Mouse (Mus musculus) MEL (cell line): ENCODE measurements at regions not wholly inside any gene's neighbourhood (a gene's known extent, or its start where the extent isn't known, plus 50 kb on each side); places are given as distances from the start of the nearest gene placed in this dataset.

ENCODE experiments used
- DNase-seq: peaks from one replicate; pipeline ENCODE4 v3.0.0; 2011; ENCODE audit warnings: low read depth, low spot score
- H3K27ac ChIP-seq: 2 replicates; pipeline ENCODE4 v1.5.1; 2012; ENCODE audit warnings: low read depth, mild to moderate bottlenecking, control low read depth, low read length, moderate library complexity; ENCODE audit not compliant: control insufficient read depth
- H3K27me3 ChIP-seq, 2 experiments: fragments of 150-350 bp in 1 of 2; sonication (generic) in 1 of 2; 2 replicates each; pipeline ENCODE4 v1.6.1; 2012; ENCODE audit warnings: low read length in 2 of 2, mild to moderate bottlenecking in 2 of 2, improper control_type of control experiment in 1 of 2, moderate library complexity in 1 of 2; ENCODE audit not compliant: insufficient read depth in 2 of 2, control insufficient read depth in 1 of 2
- H3K36me3 ChIP-seq, 2 experiments: 2 replicates each; pipeline ENCODE4 v1.6.1; 2012 to 2014; ENCODE audit warnings: low read length in 2 of 2, improper control_type of control experiment in 1 of 2, inconsistent platforms in 1 of 2, mild to moderate bottlenecking in 1 of 2; ENCODE audit not compliant: insufficient read depth in 2 of 2, control insufficient read depth in 1 of 2
- H3K4me1 ChIP-seq, 2 experiments: fragments of 150-350 bp in 1 of 2; sonication (generic) in 1 of 2; 2 replicates each; pipeline ENCODE4 v1.6.1; 2012; ENCODE audit warnings: low read length in 2 of 2, improper control_type of control experiment in 1 of 2, mild to moderate bottlenecking in 1 of 2; ENCODE audit not compliant: insufficient read depth in 2 of 2, control insufficient read depth in 1 of 2
- H3K4me3 ChIP-seq, 2 experiments: fragments of 150-350 bp in 1 of 2; sonication (generic) in 1 of 2; 2 replicates each; pipeline ENCODE4 v1.5.1; 2012; ENCODE audit warnings: low read depth in 2 of 2, low read length in 2 of 2, mild to moderate bottlenecking in 2 of 2, moderate library complexity in 2 of 2, control low read depth in 1 of 2, improper control_type of control experiment in 1 of 2; ENCODE audit not compliant: control insufficient read depth in 1 of 2, insufficient read depth in 1 of 2
- H3K79me2 ChIP-seq: 2 replicates; pipeline ENCODE4 v1.6.1; 2012; ENCODE audit warnings: mild to moderate bottlenecking, low read length, moderate library complexity; ENCODE audit not compliant: control insufficient read depth, poor library complexity, insufficient read depth
- H3K9ac ChIP-seq: 2 replicates; pipeline ENCODE4 v1.6.1; 2012; ENCODE audit warnings: low read depth, mild to moderate bottlenecking, control low read depth, low read length, moderate library complexity; ENCODE audit not compliant: control insufficient read depth, poor library complexity, severe bottlenecking
- H3K9me3 ChIP-seq: fragments of 150-350 bp; sonication (generic); replicated peaks from 2 replicates; pipeline ENCODE4 v1.6.1; 2012; ENCODE audit warnings: mild to moderate bottlenecking, low read length, improper control_type of control experiment, moderate library complexity; ENCODE audit not compliant: insufficient read depth
- CHD2 ChIP-seq: IDR thresholded peaks from 2 replicates; pipeline ENCODE4 v1.6.1; 2011; ENCODE audit warnings: low read length, improper control_type of control experiment
- ELF1 ChIP-seq: IDR thresholded peaks from 2 replicates; pipeline ENCODE4 v1.6.1; 2014; ENCODE audit warnings: low read depth, mild to moderate bottlenecking, inconsistent platforms, low read length, improper control_type of control experiment, moderate library complexity
- ETS1 ChIP-seq: IDR thresholded peaks from 2 replicates; pipeline ENCODE4 v1.6.1; 2012; ENCODE audit warnings: low read depth, mild to moderate bottlenecking, inconsistent platforms, low read length, improper control_type of control experiment, moderate library complexity
- GATA1 ChIP-seq: IDR thresholded peaks from 2 replicates; pipeline ENCODE4 v1.6.1; 2011; ENCODE audit warnings: low read depth, low read length, improper control_type of control experiment
- KAT2A ChIP-seq: conservative IDR thresholded peaks from 2 replicates; pipeline ENCODE4 v1.6.1; 2012; ENCODE audit warnings: low read depth, low read length, improper control_type of control experiment, inconsistent platforms
- MAFK ChIP-seq: IDR thresholded peaks from 2 replicates; pipeline ENCODE4 v1.6.1; 2011; ENCODE audit warnings: low read depth, mild to moderate bottlenecking, low read length, improper control_type of control experiment, borderline replicate concordance
- MAX ChIP-seq: IDR thresholded peaks from 2 replicates; pipeline ENCODE4 v1.6.1; 2011; ENCODE audit warnings: low read length, improper control_type of control experiment
- MYB ChIP-seq: IDR thresholded peaks from 2 replicates; pipeline ENCODE4 v1.6.1; 2011; ENCODE audit warnings: mild to moderate bottlenecking, low read depth, low read length, improper control_type of control experiment
- NELFE ChIP-seq: IDR thresholded peaks from 2 replicates; pipeline ENCODE4 v1.6.1; 2011; ENCODE audit warnings: low read depth, low read length, improper control_type of control experiment
- POLR2A ChIP-seq, 2 experiments: IDR thresholded peaks; 2 replicates each; pipeline ENCODE4 v1.6.1; 2011 to 2012; ENCODE audit warnings: low read length in 2 of 2, mild to moderate bottlenecking in 2 of 2, control low read depth in 1 of 2, improper control_type of control experiment in 1 of 2, low read depth in 1 of 2, moderate library complexity in 1 of 2; ENCODE audit not compliant: control insufficient read depth in 1 of 2, insufficient read depth in 1 of 2, poor library complexity in 1 of 2
- POLR2AphosphoS2 ChIP-seq: IDR thresholded peaks from 2 replicates; pipeline ENCODE4 v1.6.1; 2011; ENCODE audit warnings: low read length, improper control_type of control experiment
- POLR2AphosphoS5 ChIP-seq: IDR thresholded peaks from 2 replicates; pipeline ENCODE4 v1.6.1; 2012; ENCODE audit warnings: low read depth, borderline replicate concordance, mild to moderate bottlenecking, inconsistent platforms, low read length, moderate library complexity, mixed read lengths
- SIN3A ChIP-seq: IDR thresholded peaks from 2 replicates; pipeline ENCODE4 v1.6.1; 2012; ENCODE audit warnings: low read length, improper control_type of control experiment, inconsistent platforms
- SMC3 ChIP-seq: IDR thresholded peaks from 2 replicates; pipeline ENCODE4 v1.6.1; 2011; ENCODE audit warnings: low read depth, low read length, improper control_type of control experiment
- TAL1 ChIP-seq: IDR thresholded peaks from 2 replicates; pipeline ENCODE4 v1.6.1; 2012; ENCODE audit warnings: mild to moderate bottlenecking, inconsistent platforms, low read length, moderate library complexity, mixed read lengths
- UBTF ChIP-seq: IDR thresholded peaks from 2 replicates; pipeline ENCODE4 v1.6.1; 2012; ENCODE audit warnings: low read depth, mild to moderate bottlenecking, inconsistent platforms, low read length, improper control_type of control experiment, moderate library complexity, borderline replicate concordance; ENCODE audit not compliant: insufficient read depth
- USF2 ChIP-seq, 2 experiments: IDR thresholded peaks; 2 replicates each; pipeline ENCODE4 v1.6.1; 2011 to 2012; ENCODE audit warnings: improper control_type of control experiment in 2 of 2, low read length in 2 of 2, borderline replicate concordance in 1 of 2, inconsistent platforms in 1 of 2, low read depth in 1 of 2, mild to moderate bottlenecking in 1 of 2; ENCODE audit not compliant: insufficient read depth in 1 of 2
- ZC3H11A ChIP-seq: IDR thresholded peaks from 2 replicates; pipeline ENCODE4 v1.6.1; 2012; ENCODE audit warnings: low read depth, mild to moderate bottlenecking, inconsistent platforms, low read length, improper control_type of control experiment
- ZNF384 ChIP-seq: IDR thresholded peaks from 2 replicates; pipeline ENCODE4 v1.6.1; 2012; ENCODE audit warnings: low read depth, mild to moderate bottlenecking, inconsistent platforms, low read length, improper control_type of control experiment

DNA sequence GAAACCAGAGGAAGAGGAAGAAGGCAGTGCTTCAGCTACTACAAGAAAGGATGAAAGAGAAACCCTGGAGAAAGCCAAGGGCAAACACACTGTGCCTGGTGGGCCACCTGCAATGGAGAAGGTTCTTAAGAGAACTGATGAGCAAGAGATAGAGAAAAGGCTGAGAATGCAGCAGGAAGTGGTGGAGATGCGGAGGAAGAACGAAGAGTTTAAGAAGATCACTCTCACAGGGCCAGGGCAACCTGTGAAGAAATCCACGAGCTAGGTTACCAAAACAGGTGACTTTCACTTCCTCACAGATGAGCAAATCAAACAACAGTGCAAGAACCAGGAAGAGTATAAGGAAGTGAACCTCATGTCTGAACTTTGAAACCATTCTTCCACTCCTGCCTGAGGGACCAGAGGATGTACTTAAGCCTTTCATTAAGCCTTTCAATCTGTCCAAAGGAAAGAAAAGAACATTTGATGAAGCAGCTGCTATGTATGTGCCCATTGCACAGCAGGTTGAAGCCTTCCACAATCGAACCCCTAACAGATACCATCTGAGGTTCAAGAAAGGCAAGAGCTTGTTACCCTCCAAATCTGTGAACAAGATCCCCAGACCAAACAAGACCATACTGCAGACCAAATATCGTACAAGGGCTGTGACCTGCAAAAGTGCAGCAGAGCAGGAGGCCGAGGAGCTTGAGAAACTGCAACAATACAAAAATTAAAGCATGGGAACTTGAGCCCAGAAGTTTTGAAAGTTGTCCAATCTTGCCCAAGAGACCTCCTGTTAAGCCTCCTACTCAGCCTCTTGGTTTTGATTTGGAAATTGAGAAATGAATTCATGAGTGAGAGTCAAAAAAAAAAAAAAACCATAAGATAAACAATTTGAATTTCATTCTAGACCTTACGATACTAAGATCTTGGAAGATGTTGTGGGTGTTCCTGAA lies 91.6 kb upstream of the Zfp462 start:
- Histone ChIP-seq H3K4me1 (no peaks in the 10 kb centered on the region), H3K4me3 (no peak overlapping the region), H3K9me3 (no peaks in the 10 kb centered on the region), H3K27me3 (no peaks in the 10 kb centered on the region), H3K27ac (no peak overlapping the region), H3K9ac (no peak overlapping the region), H3K79me2 (no peaks in the 10 kb centered on the region), H3K36me3 (no peaks in the 10 kb centered on the region)
- TF ChIP-seq ZNF384 (no peak), POLR2AphosphoS5 (no peak), ELF1 (no peak), MYB (no peak), KAT2A (no peak), USF2 (IDR thresholded peaks at IDR 0.05; ENCODE audit: borderline replicate concordance in 1 of 2, insufficient read depth in 1 of 2, low read depth in 1 of 2, low read length in 2 of 2) (no peak), TAL1 (no peak), ZC3H11A (no peak), MAFK (no peak), UBTF (no peak), MAX (no peak), NELFE (no peak), POLR2AphosphoS2 (no peak), SMC3 (no peak), ETS1 (no peak), POLR2A (IDR thresholded peaks at IDR 0.05; ENCODE audit: control insufficient read depth in 1 of 2, insufficient read depth in 1 of 2, low read depth in 1 of 2, low read length in 2 of 2, poor library complexity in 1 of 2) (no peak), GATA1 (no peak)
- no peak for DNase-seq

DNA sequence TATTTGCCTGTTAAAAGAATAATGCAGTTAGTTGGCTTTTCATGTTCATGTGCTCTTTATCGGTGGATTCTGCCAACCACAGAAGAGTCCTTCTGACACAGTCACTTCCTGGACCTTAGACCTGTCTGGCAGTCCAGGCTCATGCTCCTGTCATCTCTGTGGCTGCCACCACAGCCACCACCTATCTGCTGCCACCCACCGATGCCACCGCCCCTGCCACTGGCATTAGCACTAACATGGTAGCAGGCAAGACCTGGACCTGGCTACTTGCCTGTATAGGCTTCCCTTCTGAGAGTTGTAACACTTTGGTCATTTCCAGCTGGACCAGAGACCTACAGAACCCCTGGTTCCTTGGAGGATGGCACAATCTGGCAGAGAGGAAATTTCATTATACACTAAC lies 86.2 kb upstream of the Zfp462 start:
- no peak overlapping the region for H3K9ac ChIP-seq
- H3K27me3 ChIP-seq: no peaks in the 10 kb centered on the region
- TF ChIP-seq MAX: no peak
- TF ChIP-seq CHD2: no peak
- TF ChIP-seq SIN3A: no peak
- no peak for TF ChIP-seq POLR2AphosphoS2
- no peak for TF ChIP-seq USF2 (IDR thresholded peaks at IDR 0.05; ENCODE audit: borderline replicate concordance in 1 of 2, insufficient read depth in 1 of 2, low read depth in 1 of 2, low read length in 2 of 2)

More for the DNA sequence above, 86.2 kb upstream of the Zfp462 start:
- Histone ChIP-seq H3K79me2 (no peaks in the 10 kb centered on the region), H3K4me1 (no peaks in the 10 kb centered on the region), H3K27ac (no peak overlapping the region), H3K9me3 (no peaks in the 10 kb centered on the region), H3K36me3 (no peaks in the 10 kb centered on the region), H3K4me3 (no peak overlapping the region)
- DNase-seq: no peak
